Mouse (Mus musculus) T-helper 2 cell (primary cell): ENCODE results near the gene Chd6.

Experiments
- in situ Hi-C: fragments of 300-600 bp; cut with MboI, MseI; formaldehyde crosslinking; loops from one replicate; pipeline ENCODE4 v1.15.1; 2025; ENCODE audit warnings: high pct_unique_total_duplicates

Gene Chd6

DNA sequence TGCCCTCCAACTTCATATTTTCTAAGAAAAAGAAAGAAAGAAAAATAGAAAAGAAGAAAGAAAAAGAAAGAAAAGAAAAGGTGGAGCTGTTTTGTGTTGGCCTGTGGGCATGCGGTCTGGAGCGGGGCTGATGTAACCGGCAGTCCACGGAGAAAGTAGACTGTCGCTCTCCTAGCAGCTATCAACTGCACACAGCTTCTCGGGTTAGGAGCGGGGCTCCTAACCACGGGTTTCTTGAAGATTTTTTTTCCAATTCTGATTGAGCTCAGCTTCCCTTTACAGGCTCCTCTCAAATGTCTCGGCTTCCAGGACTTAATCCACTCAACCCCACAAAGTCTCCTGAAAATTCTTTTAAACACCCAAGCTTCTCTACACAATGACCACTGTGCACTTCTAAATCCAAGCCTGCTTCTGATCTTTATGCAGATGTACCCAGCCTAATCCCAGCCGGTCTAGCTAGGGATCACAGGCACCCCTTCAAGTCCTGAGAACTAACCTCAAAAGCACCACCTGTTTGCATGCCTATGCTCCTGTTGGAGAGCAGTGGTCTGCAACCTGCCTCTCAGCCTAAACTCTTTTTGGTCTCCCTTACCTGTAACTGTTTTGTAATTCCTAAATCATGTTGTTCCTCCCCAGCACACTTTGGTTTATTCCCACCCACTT, 42.6 kb downstream of the Chd6 start:
- in situ Hi-C loops: no loop called here

GRCm38 (mm10) chr2:161065594-161065993, 43.3 kb downstream of the Chd6 start:
- in situ Hi-C loops: no loop called here

- in situ Hi-C loops: no loop called here
These were observed 44.0 kb downstream of the Chd6 start for GRCm38 (mm10) chr2:161064836-161065235.

- in situ Hi-C loops: no loop called here
These were observed 50.0 kb downstream of the Chd6 start for GRCm38 (mm10) chr2:161058841-161059240.

- in situ Hi-C loops: no loop called here
These were observed 55.1 kb downstream of the Chd6 start for GRCm38 (mm10) chr2:161053765-161054164.

GRCm38 (mm10) chr2:161052175-161052574, 56.7 kb downstream of the Chd6 start:
- in situ Hi-C loops: no loop called here

GRCm38 (mm10) chr2:161049426-161049825, 59.4 kb downstream of the Chd6 start:
- in situ Hi-C loops: no loop called here

DNA sequence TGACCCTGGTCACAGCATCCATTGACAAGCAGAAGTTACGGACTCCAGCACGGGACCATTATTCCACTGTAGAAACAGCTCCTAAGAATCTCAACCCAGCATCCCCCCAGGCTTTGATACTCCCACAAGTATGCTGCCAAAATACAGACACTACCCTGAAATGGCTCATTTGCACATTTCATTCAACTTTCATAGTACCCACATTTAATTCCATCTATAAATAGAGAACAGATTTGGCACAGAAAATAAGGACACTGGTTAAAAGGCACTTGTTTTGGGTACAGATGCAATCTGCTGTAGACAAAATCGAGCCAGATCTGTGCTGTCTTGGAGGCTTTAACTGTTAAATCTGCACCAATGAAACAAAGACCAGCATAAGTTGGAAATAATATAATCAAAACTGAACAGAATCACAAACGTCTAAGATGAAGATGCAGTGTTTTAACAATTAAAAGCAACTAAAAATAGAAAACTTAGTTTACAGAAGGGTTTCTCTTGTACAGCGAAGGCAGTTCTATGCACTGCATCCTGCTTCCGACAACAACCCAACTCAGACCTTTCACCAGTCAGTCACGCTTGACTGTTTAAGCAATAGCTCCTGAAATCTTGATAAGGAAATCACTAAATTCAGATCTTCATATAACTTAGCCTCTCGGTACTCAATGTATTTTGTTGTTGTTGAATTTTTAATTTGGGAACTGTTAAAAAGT, 64.2 kb downstream of the Chd6 start:
- in situ Hi-C loops: no loop called here

DNA sequence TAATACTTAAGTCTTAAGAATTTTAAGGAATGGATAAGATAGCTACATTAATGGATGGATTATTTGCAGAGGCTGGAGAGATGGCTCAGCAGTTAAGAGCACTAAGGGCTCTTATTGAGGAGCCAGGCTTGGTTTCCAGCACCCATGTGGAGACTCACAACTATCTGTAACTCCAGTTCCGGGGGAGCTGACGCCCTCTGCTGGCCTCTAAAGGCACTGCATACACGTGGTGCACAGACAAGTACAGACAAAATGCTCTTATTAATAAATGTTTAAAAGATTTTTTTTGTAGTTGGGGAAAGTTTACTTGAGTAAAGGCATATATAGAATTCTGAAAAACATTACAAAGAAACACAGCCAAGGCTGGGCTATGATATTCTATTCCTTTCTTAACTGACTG, 66.0 kb downstream of the Chd6 start:
- in situ Hi-C loops: no loop called here

DNA sequence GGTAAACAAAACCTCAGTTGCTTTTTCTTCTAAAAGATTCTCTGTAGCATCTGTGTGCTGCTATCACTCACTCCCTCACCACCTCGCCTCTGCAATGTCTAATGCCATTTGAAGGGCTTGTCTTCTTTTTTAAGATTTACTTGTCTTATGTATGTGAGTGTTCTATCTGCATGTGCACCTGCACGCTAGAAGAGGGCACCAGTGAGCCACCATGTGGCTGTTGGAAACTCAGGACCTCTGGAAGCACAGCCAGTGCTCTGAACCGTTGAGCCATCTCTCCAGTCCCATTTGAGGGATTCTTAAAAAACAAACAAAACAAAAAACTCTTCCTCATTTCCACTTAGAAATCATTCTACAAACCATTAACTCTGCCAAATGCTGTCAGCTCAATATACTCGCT, 68.1 kb downstream of the Chd6 start:
- in situ Hi-C loops: no loop called here

GRCm38 (mm10) chr2:161037766-161038165, 71.1 kb downstream of the Chd6 start:
- in situ Hi-C loops: no loop called here

- in situ Hi-C loops: no loop called here
These were observed 75.7 kb downstream of the Chd6 start for GRCm38 (mm10) chr2:161033141-161033540.

DNA sequence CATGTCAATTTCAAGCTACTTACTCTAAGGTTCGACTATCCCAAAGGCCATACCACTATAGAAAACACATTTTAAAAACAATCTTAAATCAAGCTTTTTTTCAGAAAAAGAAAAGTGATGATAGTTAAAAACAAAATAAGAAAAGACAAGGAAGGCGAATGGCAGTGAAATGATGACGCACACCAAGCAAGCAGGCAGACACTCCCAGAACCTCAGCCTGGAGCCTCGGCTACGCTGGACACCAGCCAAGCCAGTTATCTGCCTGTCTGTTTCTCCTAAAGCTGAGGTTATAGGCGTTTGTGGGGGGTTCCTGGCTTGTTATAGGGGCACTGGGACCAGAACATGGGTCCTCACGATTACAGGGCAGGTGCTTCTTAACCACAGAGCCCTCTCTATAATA, 76.5 kb downstream of the Chd6 start:
- in situ Hi-C loops: no loop called here

- in situ Hi-C loops: no loop called here
These were observed 84.3 kb downstream of the Chd6 start for GRCm38 (mm10) chr2:161024606-161025005.

- in situ Hi-C loops: no loop called here
These were observed 91.0 kb downstream of the Chd6 start for GRCm38 (mm10) chr2:161017913-161018312.

GRCm38 (mm10) chr2:161012577-161013251, 96.2 kb downstream of the Chd6 start:
- in situ Hi-C loops: no loop called here

- in situ Hi-C loops: no loop called here
These were observed 104.5 kb downstream of the Chd6 start for GRCm38 (mm10) chr2:161004338-161004737.

DNA sequence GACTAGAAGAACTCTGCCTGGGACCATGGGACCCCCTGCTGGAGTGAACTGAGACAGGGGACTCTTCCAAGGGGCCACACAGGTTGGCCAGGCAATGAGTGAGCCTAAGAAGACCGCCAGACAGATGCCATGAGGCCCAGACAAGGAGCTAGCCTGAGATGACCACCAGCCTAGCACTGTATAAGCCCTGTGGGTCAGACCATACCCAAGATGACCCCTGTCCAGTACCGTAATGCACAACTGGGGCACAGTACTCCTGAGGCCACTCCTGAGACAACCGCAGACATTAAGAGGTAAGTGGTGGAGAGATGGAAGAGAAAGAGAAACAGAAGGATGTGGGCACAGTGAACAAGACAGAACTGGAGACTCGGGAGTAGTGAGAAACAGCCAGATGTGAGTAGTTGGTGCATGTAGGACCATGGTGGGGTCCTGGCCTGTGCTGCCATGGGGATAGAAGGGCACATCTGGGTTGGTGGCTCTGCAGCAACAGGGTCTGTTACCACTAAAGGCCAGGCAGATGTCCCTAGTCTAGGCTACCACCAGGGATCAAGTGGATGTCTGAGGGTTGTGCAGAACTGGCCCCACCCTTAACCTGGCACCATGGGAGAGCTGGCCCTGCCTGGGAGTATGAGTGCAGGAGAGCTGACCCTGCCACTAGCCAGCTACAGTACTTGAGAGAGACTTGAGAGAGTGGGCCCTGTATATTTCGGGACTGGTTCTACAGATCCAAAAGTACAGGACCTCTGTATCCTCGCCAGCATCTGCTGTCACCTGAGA, 111.7 kb downstream of the Chd6 start:
- in situ Hi-C loops: no loop called here

GRCm38 (mm10) chr2:160994181-160994580, 114.7 kb downstream of the Chd6 start:
- in situ Hi-C loops: no loop called here

- in situ Hi-C loops: no loop called here
These were observed 116.4 kb downstream of the Chd6 start for GRCm38 (mm10) chr2:160992465-160992864.

- in situ Hi-C loops: no loop called here
These were observed 118.4 kb downstream of the Chd6 start for GRCm38 (mm10) chr2:160990339-160991070.
